Comparison of ENCODE assay signal across 29 mouse cellular contexts in genomic region chr17:49987095-49987494, GRCm38 (mm10).
DNase-seq lines count a peak whose midpoint lies in the region; ATAC-seq and TF ChIP-seq lines count a peak whose summit lies in the region.
"Had no signal": no experiment of that assay in that cellular context is flagged by ENCODE, and none has a peak within 500 bp of the region (broad histone marks: within the 10 kb centered on the region; RNA-seq: fewer than 3 reads in every experiment).

No protein-coding gene starts in this region.

- intact Hi-C loops in gastrocnemius, postnatal 36 days (cut with DNase I), result no loop called here
- intact Hi-C loops in heart, adult 2 months (cut with DNase I), result loop anchor here (2.0 to 5.0 kb wide), 3 partner anchors 40 to 156 kb away; no protein-coding TSS in a partner anchor

- peak; percentile 70; the same call in 1 of the 2 replicates for TF ChIP-seq EP300 in heart, adult 2 months (IDR thresholded peaks at IDR 0.05; ENCODE audit: insufficient read depth, low read depth, low read length)

- TF ChIP-seq POLR2A in heart, adult 2 months (IDR thresholded peaks at IDR 0.05; ENCODE audit: insufficient read depth, low read depth, low read length), result no peak

- no peak overlapping the region for H3K9ac ChIP-seq in heart, adult 2 months (ENCODE audit: low read depth, low read length)
- H3K9ac ChIP-seq in neural tube, embryonic 15.5 days (replicated peaks), result no peak overlapping the region
- H3K9ac ChIP-seq: embryonic facial prominence, embryonic 13.5 days; forebrain, embryonic 12.5 days; forebrain, embryonic 15.5 days; heart, embryonic 15.5 days; hindbrain, embryonic 12.5 days; hindbrain, embryonic 15.5 days had no signal

- peaks cover 2% of the 10 kb centered on the region; the same call in 1 of the 2 replicates for H3K36me3 ChIP-seq in heart, adult 2 months (ENCODE audit: control insufficient read depth, insufficient read depth, low read length)
- no peaks in the 10 kb centered on the region for H3K36me3 ChIP-seq in neural tube, embryonic 15.5 days
- H3K36me3 ChIP-seq: embryonic facial prominence, embryonic 10.5 days; embryonic facial prominence, embryonic 13.5 days; forebrain, embryonic 12.5 days; forebrain, embryonic 15.5 days; G1E; heart, embryonic 15.5 days; hindbrain, embryonic 12.5 days; hindbrain, embryonic 15.5 days had no signal

- no peak for TF ChIP-seq CTCF in heart, adult 2 months (IDR thresholded peaks at IDR 0.05)

- peak overlapping the region; percentile 66 for H3K27ac ChIP-seq in heart, adult 2 months
- H3K27ac ChIP-seq in brown adipose tissue, adult 24 weeks (replicated peaks; ENCODE audit: low read depth, low read length), result peak overlapping the region; percentile 63
- H3K27ac ChIP-seq in neural tube, embryonic 15.5 days (replicated peaks), result no peak overlapping the region
- H3K27ac ChIP-seq: embryonic facial prominence, embryonic 10.5 days; embryonic facial prominence, embryonic 13.5 days; forebrain, embryonic 12.5 days; forebrain, embryonic 15.5 days; heart, embryonic 15.5 days; hindbrain, embryonic 12.5 days; hindbrain, embryonic 15.5 days had no signal

- H3K79me2 ChIP-seq in heart, adult 2 months (replicated peaks; ENCODE audit: control insufficient read depth, insufficient read depth, low read length), result no peaks in the 10 kb centered on the region

- no peak for ATAC-seq in neural tube, embryonic 15.5 days (ENCODE audit: low FRiP score)
- ATAC-seq: forebrain, embryonic 15.5 days; intestine, postnatal 0 days; Patski had no signal

- H3K27me3 ChIP-seq in heart, adult 2 months (ENCODE audit: control insufficient read depth, insufficient read depth, low read length), result no peaks in the 10 kb centered on the region
- H3K27me3 ChIP-seq in neural tube, embryonic 15.5 days (replicated peaks), result no peaks in the 10 kb centered on the region
- H3K27me3 ChIP-seq: CH12.LX; embryonic facial prominence, embryonic 13.5 days; forebrain, embryonic 15.5 days; heart, embryonic 15.5 days; hindbrain, embryonic 12.5 days; hindbrain, embryonic 15.5 days had no signal

- DNase-seq in gastrocnemius, postnatal 25 days, result peak; percentile 29
- no peak for DNase-seq in gastrocnemius, postnatal 36 days
- DNase-seq in heart, adult 2 months, result peak; percentile 49 to 61
- DNase-seq in heart, postnatal 4 days, result no peak
- peak; percentile 57 to 85 for DNase-seq in heart, adult 9 months (ENCODE audit: low spot score in 2 of 2)
- DNase-seq in testis, postnatal 10 days (ENCODE audit: low spot score), result no peak
- DNase-seq: adrenal gland, postnatal 14 days; B cell, adult 2 months; cerebellum, adult 11-12 months; cerebellum, adult 8-10 months; cerebellum, postnatal 10 days; cerebellum, postnatal 36 days; embryo, embryonic 11 days; gastrocnemius, postnatal 10 days; kidney, adult 2 months had no signal

- no peaks in the 10 kb centered on the region for H3K9me3 ChIP-seq in neural tube, embryonic 15.5 days (replicated peaks)
- H3K9me3 ChIP-seq: embryonic facial prominence, embryonic 10.5 days; embryonic facial prominence, embryonic 13.5 days; forebrain, embryonic 12.5 days; forebrain, embryonic 15.5 days; heart, embryonic 15.5 days; hindbrain, embryonic 12.5 days; hindbrain, embryonic 15.5 days had no signal

- 22% methylated on average over 6 of the region's 6 CpGs for WGBS in heart, adult 2 months
- whole genome bisulfite sequencing in neural tube, embryonic 15.5 days, result 93% methylated on average over 6 of the region's 6 CpGs

- H3K4me2 ChIP-seq in neural tube, embryonic 15.5 days, result no peak overlapping the region
- H3K4me2 ChIP-seq: embryonic facial prominence, embryonic 13.5 days; forebrain, embryonic 12.5 days; forebrain, embryonic 15.5 days; heart, embryonic 15.5 days; hindbrain, embryonic 12.5 days; hindbrain, embryonic 15.5 days had no signal

- H3K4me1 ChIP-seq in heart, adult 2 months (ENCODE audit: control insufficient read depth, insufficient read depth, low read length), result peaks cover 19% of the 10 kb centered on the region
- peaks cover 19% of the 10 kb centered on the region; the same call in 1 of the 2 replicates for H3K4me1 ChIP-seq in brown adipose tissue, adult 24 weeks (ENCODE audit: control insufficient read depth, insufficient read depth, insufficient read length, low read length)
- peaks cover 6% of the 10 kb centered on the region; the same call in 1 of the 2 replicates for H3K4me1 ChIP-seq in neural tube, embryonic 15.5 days
- H3K4me1 ChIP-seq: embryonic facial prominence, embryonic 10.5 days; embryonic facial prominence, embryonic 13.5 days; hindbrain, embryonic 12.5 days had no signal

- H3K4me3 ChIP-seq in heart, adult 2 months, result no peak overlapping the region
- H3K4me3 ChIP-seq in brown adipose tissue, adult 24 weeks (ENCODE audit: insufficient read depth, low read depth, low read length), result no peak overlapping the region
- H3K4me3 ChIP-seq in neural tube, embryonic 15.5 days (replicated peaks), result no peak overlapping the region
- H3K4me3 ChIP-seq: embryonic facial prominence, embryonic 10.5 days; embryonic facial prominence, embryonic 13.5 days; erythroblast, embryonic 14.5 days; forebrain, embryonic 12.5 days; forebrain, embryonic 15.5 days; heart, embryonic 15.5 days; hindbrain, embryonic 12.5 days; hindbrain, embryonic 15.5 days had no signal

Comparison
In these comparisons a context has a peak if more than half of its experiments do, and no peak if none do; other contexts are left out.
1. DNase-seq: peak in gastrocnemius, postnatal 25 days (single experiment), heart, adult 2 months (2 of 2) and heart, adult 9 months (2 of 2); none in gastrocnemius, postnatal 36 days (0 of 2), heart, postnatal 4 days (single experiment) and testis, postnatal 10 days (single experiment).